Mouse (Mus musculus): Measurements from ENCODE around the gene Cryzl2. TPM values are rescaled to one million over a fixed set of nuclear protein-coding genes. Genes with fewer than 3 reads are reported as not detected.
A peak's percentile ranks its signal among the peaks of the same experiment; 100 is the strongest.

Cryzl2 gene
- total and polyA plus RNA-seq, 3 experiments = 0.04 to 0.12 TPM; not detected in 1

GRCm38 (mm10) chr1:157410937-157411336 lies 47.4 kb upstream of the Cryzl2 start:
- DNase-seq (ENCODE audit: low read depth, low spot score) = peak; percentile 62
- Histone ChIP-seq H3K4me1 (ENCODE audit: control insufficient read depth in 1 of 2, insufficient read depth in 2 of 2, low read length in 2 of 2) (peaks cover 16 to 18% of the 10 kb centered on the region in 2 experiments), H3K79me2 (ENCODE audit: control insufficient read depth, insufficient read depth, low read length, poor library complexity) (peaks cover 11% of the 10 kb centered on the region), H3K4me3 (ENCODE audit: control insufficient read depth in 1 of 2, insufficient read depth in 1 of 2, low read depth in 2 of 2, low read length in 2 of 2) (peak overlapping the region; percentile 66 to 94), H3K27ac (ENCODE audit: control insufficient read depth, low read depth, low read length) (peak overlapping the region; percentile 6; the same call in 1 of the 2 replicates), H3K27me3 (ENCODE audit: control insufficient read depth in 1 of 2, insufficient read depth in 2 of 2, low read length in 2 of 2) (no peaks in the 10 kb centered on the region), H3K9ac (ENCODE audit: control insufficient read depth, low read depth, low read length, poor library complexity, severe bottlenecking) (peak overlapping the region; percentile 98), H3K9me3 (replicated peaks; ENCODE audit: insufficient read depth, low read length) (no peaks in the 10 kb centered on the region), H3K36me3 (ENCODE audit: control insufficient read depth in 1 of 2, insufficient read depth in 2 of 2, low read length in 2 of 2) (peaks cover 0 to 32% of the 10 kb centered on the region in 2 experiments; a peak in 2 of 4 replicates)
- 0 out of 2 replicates have a peak, but pooled peaks have one; percentile 37 for TF ChIP-seq SIN3A (IDR thresholded peaks at IDR 0.05; ENCODE audit: low read length)
- 0 out of 2 replicates have a peak, but pooled peaks have one; percentile 7 for TF ChIP-seq CHD1 (IDR thresholded peaks at IDR 0.05; ENCODE audit: low read depth, low read length)
- TF ChIP-seq MEF2A (IDR thresholded peaks at IDR 0.05; ENCODE audit: extremely low read depth, insufficient replicate concordance, low read depth, low read length, poor library complexity, severe bottlenecking) = no peak
- peak; percentile 86 for TF ChIP-seq TBP (IDR thresholded peaks at IDR 0.05; ENCODE audit: low read depth, low read length)
- no peak for TF ChIP-seq NELFE (IDR thresholded peaks at IDR 0.05; ENCODE audit: low read depth, low read length)
- no peak for TF ChIP-seq UBTF (IDR thresholded peaks at IDR 0.05; ENCODE audit: borderline replicate concordance, insufficient read depth, low read depth, low read length)
- no peak for TF ChIP-seq E2F4 (IDR thresholded peaks at IDR 0.05; ENCODE audit: borderline replicate concordance, low read depth, low read length)

DNA sequence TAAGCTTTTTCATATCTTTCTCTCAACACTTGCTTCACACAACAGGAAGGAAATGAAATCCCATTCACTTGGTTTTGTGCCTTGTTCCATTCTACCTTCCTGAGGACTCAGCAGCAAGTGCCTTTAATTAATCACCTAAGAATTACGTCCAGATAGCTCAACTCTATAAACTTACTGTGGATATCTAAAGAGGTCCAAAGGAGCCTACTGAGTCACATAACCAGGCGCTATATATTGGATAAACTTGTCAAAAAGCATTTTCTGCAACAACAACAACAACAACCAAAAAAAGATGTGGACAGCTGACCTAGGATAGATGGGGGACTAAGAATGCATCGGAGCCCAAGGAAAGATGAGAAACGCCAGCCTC lies 47.1 kb upstream of the Cryzl2 start:
- Histone ChIP-seq H3K36me3 (ENCODE audit: control insufficient read depth in 1 of 2, insufficient read depth in 2 of 2, low read length in 2 of 2) (peaks cover 0 to 32% of the 10 kb centered on the region in 2 experiments; a peak in 2 of 4 replicates), H3K79me2 (ENCODE audit: control insufficient read depth, insufficient read depth, low read length, poor library complexity) (peaks cover 11% of the 10 kb centered on the region), H3K9ac (ENCODE audit: control insufficient read depth, low read depth, low read length, poor library complexity, severe bottlenecking) (peak overlapping the region; percentile 98), H3K4me3 (ENCODE audit: control insufficient read depth in 1 of 2, insufficient read depth in 1 of 2, low read depth in 2 of 2, low read length in 2 of 2) (peak overlapping the region; percentile 66 to 94), H3K27ac (ENCODE audit: control insufficient read depth, low read depth, low read length) (peak overlapping the region; percentile 6; the same call in 1 of the 2 replicates), H3K27me3 (ENCODE audit: control insufficient read depth in 1 of 2, insufficient read depth in 2 of 2, low read length in 2 of 2) (no peaks in the 10 kb centered on the region), H3K9me3 (replicated peaks; ENCODE audit: insufficient read depth, low read length) (no peaks in the 10 kb centered on the region), H3K4me1 (ENCODE audit: control insufficient read depth in 1 of 2, insufficient read depth in 2 of 2, low read length in 2 of 2) (peaks cover 16 to 18% of the 10 kb centered on the region in 2 experiments)
- DNase-seq (ENCODE audit: low read depth, low spot score) = peak; percentile 54
- TF ChIP-seq MYB (IDR thresholded peaks at IDR 0.05; ENCODE audit: low read depth, low read length) (no peak), POLR2A (IDR thresholded peaks at IDR 0.05; ENCODE audit: control insufficient read depth in 1 of 2, insufficient read depth in 1 of 2, low read depth in 1 of 2, low read length in 2 of 2, poor library complexity in 1 of 2) (no peak), EP300 (IDR thresholded peaks at IDR 0.05; ENCODE audit: low read depth in 1 of 2, low read length in 2 of 2) (no peak; a peak in 1 of 4 replicates), POLR2AphosphoS2 (IDR thresholded peaks at IDR 0.05; ENCODE audit: low read length) (no peak), ETS1 (IDR thresholded peaks at IDR 0.05; ENCODE audit: low read depth, low read length) (no peak), SIN3A (IDR thresholded peaks at IDR 0.05; ENCODE audit: low read length) (no peak), HCFC1 (IDR thresholded peaks at IDR 0.05; ENCODE audit: low read depth, low read length) (no peak), USF2 (IDR thresholded peaks at IDR 0.05; ENCODE audit: borderline replicate concordance in 1 of 2, insufficient read depth in 1 of 2, low read depth in 1 of 2, low read length in 2 of 2) (no peak), MAZ (IDR thresholded peaks at IDR 0.05; ENCODE audit: low read depth, low read length) (no peak)

Data from MEL (cell line).